ENCODE assay signal across 11 mouse cellular contexts in the genomic region with DNA sequence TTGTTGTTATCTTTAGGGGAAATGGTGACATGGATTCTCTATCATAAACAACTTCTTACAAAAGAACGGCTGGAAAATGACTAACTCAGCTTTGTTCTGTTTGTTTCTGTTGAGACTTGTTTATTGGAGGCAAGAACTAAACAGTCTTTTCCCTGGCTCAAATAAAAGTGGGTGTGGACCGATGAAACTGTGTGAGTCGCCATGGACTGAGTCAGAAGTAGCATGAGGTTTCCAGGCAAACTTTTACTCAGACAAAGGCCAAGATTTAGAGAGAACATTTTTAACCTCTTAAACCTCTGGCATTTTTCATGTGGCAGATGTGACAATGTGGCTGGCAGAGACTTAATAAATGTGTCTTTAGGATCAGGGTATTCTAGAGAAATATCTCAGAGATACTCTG. TPM values are rescaled to one million over a fixed set of nuclear protein-coding genes. Genes with fewer than 3 reads are reported as not detected.
"Had no signal": no experiment of that assay in that cellular context is flagged by ENCODE, and none has a peak within 500 bp of the region (broad histone marks: within the 10 kb centered on the region; RNA-seq: fewer than 3 reads in every experiment).

No protein-coding gene starts in this region.

- DNase-seq: kidney, adult 8-10 months; kidney, postnatal 25 days; layer of hippocampus, adult 9-11 months; layer of hippocampus, postnatal 36 days; midbrain, embryonic 14.5 days; spleen, adult 18-20 months; thymus, adult 18-20 months; thymus, postnatal 14 days had no signal

RNA-seq across cellular contexts. Expression of gene Cldn16, which starts 32.7 kb away (rescaled TPM):
- total RNA-seq: layer of hippocampus, postnatal 36 days; left cerebral cortex, adult 8-10 months; left cerebral cortex, postnatal 25 days; megakaryocyte, adult 5-6 weeks had no signal
